Mouse (Mus musculus) C2C12 (cell line): Measurements from ENCODE around the gene Olfr1495. TPM values are rescaled to one million over a fixed set of nuclear protein-coding genes. Genes with fewer than 3 reads are reported as not detected.
"Not testable (repeated sequence)": the region's sequence is repeated elsewhere in the genome, so short reads cannot be mapped to it uniquely, and the experiment has no call there.

Source experiments
- H3K27me3 ChIP-seq: one replicate; pipeline ENCODE4 v1.6.1; 2011; ENCODE audit not compliant: control insufficient read depth, insufficient read depth, insufficient read length
- H3K36me3 ChIP-seq: one replicate; pipeline ENCODE4 v1.6.1; 2011; ENCODE audit not compliant: control insufficient read depth, insufficient read depth
- H3K4me3 ChIP-seq: one replicate; pipeline ENCODE4 v1.5.1; 2011; ENCODE audit warnings: mild to moderate bottlenecking, control low read depth; ENCODE audit not compliant: poor library complexity, insufficient read depth, severe bottlenecking
- H3K79me2 ChIP-seq: one replicate; pipeline ENCODE4 v1.6.1; 2011; ENCODE audit not compliant: control insufficient read depth, insufficient read depth
- H3K79me3 ChIP-seq: one replicate; pipeline ENCODE4 v1.6.1; 2011; ENCODE audit warnings: low read depth, control low read depth
- H3ac ChIP-seq: one replicate; pipeline ENCODE3; 2011; ENCODE audit warnings: low read depth; ENCODE audit not compliant: control insufficient read depth, insufficient read length
- CEBPB ChIP-seq: IDR thresholded peaks from one replicate; pipeline ENCODE4 v1.6.1; 2011; ENCODE audit warnings: low read depth, mild to moderate bottlenecking, control low read depth, moderate library complexity
- CTCF ChIP-seq: IDR thresholded peaks from one replicate; pipeline ENCODE4 v1.5.1; 2011; ENCODE audit not compliant: control insufficient read depth, insufficient read depth, insufficient read length
- FOSL1 ChIP-seq: IDR thresholded peaks from one replicate; pipeline ENCODE4 v1.8.0; 2011; ENCODE audit warnings: mild to moderate bottlenecking, low read length; ENCODE audit not compliant: poor library complexity, insufficient read depth, severe bottlenecking
- MAX ChIP-seq: IDR thresholded peaks from one replicate; pipeline ENCODE4 v1.6.1; 2011; ENCODE audit warnings: mild to moderate bottlenecking, control low read depth
- MYOD1 ChIP-seq: IDR thresholded peaks from one replicate; pipeline ENCODE4 v1.6.1; 2011; ENCODE audit warnings: low read depth; ENCODE audit not compliant: control insufficient read depth, insufficient read length
- MYOG ChIP-seq: IDR thresholded peaks from one replicate; pipeline ENCODE4 v1.6.1; 2011; ENCODE audit not compliant: control insufficient read depth, insufficient read length; ENCODE audit errors: extremely low read depth
- USF1 ChIP-seq: IDR thresholded peaks from one replicate; pipeline ENCODE4 v1.6.1; 2011; ENCODE audit warnings: low read depth, mild to moderate bottlenecking, control low read depth, moderate library complexity
- polyA plus RNA-seq: library from polyadenylated mRNA; unstranded; fragments of >200 nt; fragmentation: generic; extraction: Trizol; gene quantifications from one replicate; pipeline ENCODE4 v1.2.1, GENCODE M21; 2012; ENCODE audit warnings: missing spikeins

The Olfr1495 gene
- polyA plus RNA-seq, 1 experiment = not detected

GRCm38 (mm10) chr19:13798102-13798501 is 33.7 kb downstream of the Olfr1495 start, which contains the start of gene Olfr1497:
TSS of gene Olfr1497 (minus strand) at chr19:13798202.
- H3K27me3 ChIP-seq = no peaks in the 10 kb centered on the region
- H3K4me3 ChIP-seq = no peak within 1 kb of the TSS
- H3K79me3 ChIP-seq = no peaks in the 10 kb centered on the region
- TF ChIP-seq CEBPB (no peak), MAX (no peak), FOSL1 (no peak), MYOD1 (no peak), USF1 (no peak), CTCF (no peak), MYOG (no peak)
- H3K79me2 ChIP-seq = no peaks in the 10 kb centered on the region
- H3K36me3 ChIP-seq = no peaks in the 10 kb centered on the region
- no peak within 1 kb of the TSS for H3ac ChIP-seq

- not testable (repeated sequence) for H3K79me2 ChIP-seq, H3K4me3 ChIP-seq, H3K27me3 ChIP-seq, H3ac ChIP-seq, H3K36me3 ChIP-seq, H3K79me3 ChIP-seq
Measured at GRCm38 (mm10) chr19:13805486-13805885, 41.1 kb downstream of the Olfr1495 start.

- no peak overlapping the region for H3ac ChIP-seq
- H3K4me3 ChIP-seq = no peak overlapping the region
- TF ChIP-seq CEBPB (no peak), MAX (no peak), FOSL1 (no peak), CTCF (no peak), USF1 (no peak), MYOG (no peak), MYOD1 (no peak)
- no peaks in the 10 kb centered on the region for H3K79me2 ChIP-seq
- no peaks in the 10 kb centered on the region for H3K36me3 ChIP-seq
- no peaks in the 10 kb centered on the region for H3K79me3 ChIP-seq
- no peaks in the 10 kb centered on the region for H3K27me3 ChIP-seq
Measured at GRCm38 (mm10) chr19:13812823-13813222, 48.4 kb downstream of the Olfr1495 start.

- H3ac ChIP-seq = no peak overlapping the region
- no peak for TF ChIP-seq CTCF
- no peak for TF ChIP-seq CEBPB
- no peak for TF ChIP-seq MYOG
- no peak for TF ChIP-seq MYOD1
- TF ChIP-seq FOSL1 = no peak
- no peak for TF ChIP-seq MAX
- no peak for TF ChIP-seq USF1
- H3K27me3 ChIP-seq = no peaks in the 10 kb centered on the region
- no peaks in the 10 kb centered on the region for H3K79me3 ChIP-seq
- H3K79me2 ChIP-seq = no peaks in the 10 kb centered on the region
- no peak overlapping the region for H3K4me3 ChIP-seq
- no peaks in the 10 kb centered on the region for H3K36me3 ChIP-seq
Measured at GRCm38 (mm10) chr19:13818827-13819226, 54.4 kb downstream of the Olfr1495 start.

GRCm38 (mm10) chr19:13819347-13819746 is 54.9 kb downstream of the Olfr1495 start, which contains the start of gene Olfr1499:
TSS of gene Olfr1499 (minus strand) at chr19:13819447.
- no peak for TF ChIP-seq CTCF
- TF ChIP-seq FOSL1 = no peak
- no peak for TF ChIP-seq MYOD1
- no peak for TF ChIP-seq MYOG
- no peak for TF ChIP-seq CEBPB
- TF ChIP-seq MAX = no peak
- no peak for TF ChIP-seq USF1
- H3K79me2 ChIP-seq = no peaks in the 10 kb centered on the region
- H3K27me3 ChIP-seq = no peaks in the 10 kb centered on the region
- no peak within 1 kb of the TSS for H3ac ChIP-seq
- no peak within 1 kb of the TSS for H3K4me3 ChIP-seq
- no peaks in the 10 kb centered on the region for H3K36me3 ChIP-seq
- no peaks in the 10 kb centered on the region for H3K79me3 ChIP-seq

Other genes starting within 250 kb of the Olfr1495 start
- not detected for gene Olfr1480, start 236.7 kb upstream of the Olfr1495 start, polyA plus RNA-seq
- not detected for gene Olfr1484, start 181.1 kb upstream of the Olfr1495 start, polyA plus RNA-seq
- not detected for gene Olfr1487, start 147.2 kb upstream of the Olfr1495 start, polyA plus RNA-seq
- gene Olfr1489, start 133.0 kb upstream of the Olfr1495 start, polyA plus RNA-seq = not detected
- gene Olfr1490, start 113.5 kb upstream of the Olfr1495 start, polyA plus RNA-seq = not detected
- gene Olfr1491, start 67.3 kb upstream of the Olfr1495 start, polyA plus RNA-seq = not detected
- not detected for gene Olfr1493-ps1, start 41.3 kb upstream of the Olfr1495 start, polyA plus RNA-seq
- gene Olfr1494, start 24.9 kb upstream of the Olfr1495 start, polyA plus RNA-seq = not detected
- not detected for gene Olfr1496, start 13.3 kb downstream of the Olfr1495 start, polyA plus RNA-seq
- gene Olfr1497, start 33.6 kb downstream of the Olfr1495 start, polyA plus RNA-seq = not detected
- not detected for gene Olfr1499, start 54.8 kb downstream of the Olfr1495 start, polyA plus RNA-seq
- gene Olfr1500, start 65.9 kb downstream of the Olfr1495 start, polyA plus RNA-seq = not detected
- not detected for gene Olfr1501, start 86.1 kb downstream of the Olfr1495 start, polyA plus RNA-seq
- not detected for gene Olfr1502, start 97.2 kb downstream of the Olfr1495 start, polyA plus RNA-seq
- not detected for gene Olfr1504, start 133.3 kb downstream of the Olfr1495 start, polyA plus RNA-seq
- not detected for gene Olfr1505, start 148.9 kb downstream of the Olfr1495 start, polyA plus RNA-seq